Mouse (Mus musculus): ENCODE measurements around the gene Slc16a14. TPM values are rescaled to one million over a fixed set of nuclear protein-coding genes. Genes with fewer than 3 reads are reported as not detected.

Gene Slc16a14
- polyA plus RNA-seq, 1 experiment from 2014 or later, result 0.04 TPM

GRCm38 (mm10) chr1:84912571-84912970 is 22.4 kb downstream of the Slc16a14 start:
- no peak for DNase-seq (ENCODE audit: low spot score)

- no peak for DNase-seq (ENCODE audit: low spot score)
Observed at GRCm38 (mm10) chr1:84910177-84910804, 24.6 kb downstream of the Slc16a14 start.

DNA sequence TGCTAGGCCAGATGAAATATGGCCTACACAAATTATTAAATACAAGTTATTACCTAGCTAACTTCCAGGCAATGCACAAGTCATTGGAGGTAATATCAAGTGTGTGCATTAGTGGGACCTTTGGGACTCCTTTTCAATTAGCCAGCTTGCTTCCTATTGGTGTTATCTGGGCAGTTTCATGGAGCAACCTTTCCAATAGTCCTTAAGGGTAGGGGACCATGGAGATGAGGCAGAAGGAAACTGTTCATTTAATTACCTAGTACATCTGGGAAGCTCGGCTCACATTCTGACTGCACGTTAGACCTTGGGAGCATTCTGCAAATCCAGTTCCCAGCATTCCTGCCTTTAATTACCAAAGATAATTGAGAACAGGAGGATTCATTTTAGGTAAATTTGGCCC is 30.5 kb downstream of the Slc16a14 start:
- DNase-seq (ENCODE audit: low spot score), result no peak

- no peak for DNase-seq (ENCODE audit: low spot score)
Observed at GRCm38 (mm10) chr1:84899156-84899555, 35.8 kb downstream of the Slc16a14 start.

GRCm38 (mm10) chr1:84897364-84897763 is 37.6 kb downstream of the Slc16a14 start:
- no peak for DNase-seq (ENCODE audit: low spot score)

DNA sequence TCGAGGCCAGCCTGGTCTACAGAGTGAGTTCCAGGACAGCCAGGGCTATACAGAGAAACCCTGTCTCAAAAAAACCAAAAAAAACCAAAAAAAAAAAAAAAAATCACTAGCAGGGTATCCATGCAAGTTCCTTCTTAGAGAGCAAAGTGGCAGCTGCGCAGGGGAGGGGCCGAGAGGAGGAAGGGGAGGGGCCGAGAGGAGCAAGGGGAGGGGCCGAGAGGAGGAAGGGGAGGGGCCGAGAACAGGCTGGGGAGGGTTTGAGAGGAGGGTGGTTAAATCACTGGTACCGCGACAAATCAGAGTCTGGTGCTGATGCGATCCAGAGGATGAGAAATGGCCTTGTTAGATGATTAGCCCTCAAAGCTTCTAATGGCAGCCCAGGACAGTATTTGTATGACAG is 43.2 kb downstream of the Slc16a14 start:
- DNase-seq (ENCODE audit: low spot score), result no peak

DNA sequence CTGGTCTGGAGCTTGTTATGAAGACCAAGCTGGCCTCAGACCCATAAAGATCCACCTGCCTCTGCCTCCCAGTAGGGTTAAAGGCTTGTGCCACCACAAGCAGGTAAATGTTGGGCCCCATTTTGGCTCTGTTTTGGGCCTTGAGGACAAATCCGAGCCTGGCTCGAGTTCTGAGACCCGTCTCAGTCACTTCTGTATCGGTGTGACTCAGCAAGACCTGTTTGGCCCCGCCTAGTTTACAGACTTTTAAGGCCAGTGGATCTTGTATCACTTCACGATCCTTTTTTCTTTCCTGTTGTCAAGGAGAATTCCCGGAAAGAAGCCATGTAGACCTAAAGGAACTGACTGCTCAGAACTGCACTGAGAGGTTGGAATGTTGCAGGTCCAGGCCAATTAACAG is 44.4 kb downstream of the Slc16a14 start:
- DNase-seq (ENCODE audit: low spot score), result no peak

- DNase-seq (ENCODE audit: low spot score), result no peak
Observed at GRCm38 (mm10) chr1:84890005-84890393, 44.9 kb downstream of the Slc16a14 start.

GRCm38 (mm10) chr1:84889330-84890004 is 45.5 kb downstream of the Slc16a14 start:
- no peak for DNase-seq (ENCODE audit: low spot score)

- no peak for DNase-seq (ENCODE audit: low spot score)
Observed at GRCm38 (mm10) chr1:84885921-84886320, 49.0 kb downstream of the Slc16a14 start.

- peak; percentile 25 for DNase-seq (ENCODE audit: low spot score)
Observed at GRCm38 (mm10) chr1:84885174-84885573, 49.8 kb downstream of the Slc16a14 start.

DNA sequence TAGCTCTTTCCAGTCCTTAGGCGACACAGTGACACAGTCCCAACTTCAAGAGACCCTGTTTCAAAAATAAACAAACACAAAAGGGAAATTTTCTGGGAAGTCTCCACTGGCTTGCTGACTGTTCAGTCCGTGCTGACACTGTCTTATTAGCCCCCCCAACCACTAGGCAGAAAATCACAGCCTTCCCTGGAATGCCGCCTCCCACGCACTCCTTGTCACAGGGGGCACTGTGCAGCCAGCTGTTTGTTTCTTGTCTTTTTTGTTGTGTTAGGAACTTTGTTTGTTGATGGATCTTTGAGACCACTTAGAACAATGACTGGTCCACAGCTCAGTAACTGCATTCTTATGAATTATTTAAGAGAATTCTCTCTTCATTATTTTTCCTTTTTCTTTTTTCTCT is 51.0 kb downstream of the Slc16a14 start:
- no peak for DNase-seq (ENCODE audit: low spot score)

DNA sequence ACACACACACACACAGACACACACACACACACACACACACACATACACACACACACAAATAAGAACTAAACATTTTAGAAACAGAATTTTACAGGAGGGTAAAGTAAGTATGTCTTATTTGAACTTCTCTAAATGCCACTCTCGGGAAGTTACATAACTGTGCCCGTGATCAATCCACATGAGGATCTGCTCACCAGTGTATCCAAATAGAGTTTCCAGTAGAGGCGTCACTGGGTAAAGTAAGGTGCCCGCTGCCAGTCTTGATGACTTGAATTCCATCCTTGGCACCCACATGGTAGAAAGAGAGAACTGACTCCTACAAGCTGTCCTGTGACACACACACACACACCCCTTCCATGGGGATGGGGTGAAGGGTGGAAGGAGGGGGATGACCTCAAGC is 52.0 kb downstream of the Slc16a14 start:
- DNase-seq (ENCODE audit: low spot score), result no peak

- DNase-seq (ENCODE audit: low spot score), result no peak
Observed at GRCm38 (mm10) chr1:84882066-84882532, 52.8 kb downstream of the Slc16a14 start.

DNA sequence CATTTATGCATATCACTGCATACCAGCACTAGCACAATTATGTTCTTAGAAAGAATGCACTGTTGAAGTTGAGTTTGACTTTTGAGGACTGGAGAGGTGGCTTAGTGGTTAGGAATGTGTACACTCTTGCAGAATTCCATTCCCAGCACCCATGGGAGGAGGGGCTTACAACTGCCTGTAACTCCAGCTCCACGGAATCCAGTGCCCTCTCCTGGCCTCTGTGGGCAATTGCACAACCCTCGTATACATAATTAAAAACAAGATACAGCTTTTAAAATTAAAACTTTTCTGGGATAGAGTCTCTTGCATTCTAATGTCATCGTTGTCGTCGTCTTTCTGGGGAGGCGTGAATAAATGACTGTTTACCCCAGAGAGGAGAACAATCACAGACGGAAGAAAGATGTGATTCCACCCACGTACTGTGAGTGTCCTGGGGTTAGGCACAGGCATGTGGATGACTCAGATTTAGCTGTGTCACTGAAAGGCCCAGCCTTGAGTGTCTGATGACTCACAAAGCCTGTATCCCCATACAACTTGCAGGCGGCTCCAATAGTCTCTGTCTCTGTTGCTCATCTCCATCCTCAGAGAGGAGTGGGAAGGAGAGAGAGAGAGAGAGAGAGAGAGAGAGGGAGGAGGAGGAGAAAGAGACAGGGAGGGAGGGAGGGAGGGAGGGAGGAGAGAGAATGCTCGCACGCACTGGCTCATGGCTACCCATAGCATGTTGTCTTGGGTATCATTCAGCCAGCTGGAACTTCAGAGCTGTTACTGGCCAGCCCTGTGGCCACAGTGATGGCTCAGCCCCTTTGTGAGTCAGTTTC is 53.5 kb downstream of the Slc16a14 start:
- DNase-seq (ENCODE audit: low spot score), result no peak

GRCm38 (mm10) chr1:84879571-84880120 is 55.3 kb downstream of the Slc16a14 start:
- no peak for DNase-seq (ENCODE audit: low spot score)

GRCm38 (mm10) chr1:84877590-84877989 is 57.3 kb downstream of the Slc16a14 start:
- DNase-seq (ENCODE audit: low spot score), result no peak

GRCm38 (mm10) chr1:84872939-84873338 is 62.0 kb downstream of the Slc16a14 start:
- no peak for DNase-seq (ENCODE audit: low spot score)

DNA sequence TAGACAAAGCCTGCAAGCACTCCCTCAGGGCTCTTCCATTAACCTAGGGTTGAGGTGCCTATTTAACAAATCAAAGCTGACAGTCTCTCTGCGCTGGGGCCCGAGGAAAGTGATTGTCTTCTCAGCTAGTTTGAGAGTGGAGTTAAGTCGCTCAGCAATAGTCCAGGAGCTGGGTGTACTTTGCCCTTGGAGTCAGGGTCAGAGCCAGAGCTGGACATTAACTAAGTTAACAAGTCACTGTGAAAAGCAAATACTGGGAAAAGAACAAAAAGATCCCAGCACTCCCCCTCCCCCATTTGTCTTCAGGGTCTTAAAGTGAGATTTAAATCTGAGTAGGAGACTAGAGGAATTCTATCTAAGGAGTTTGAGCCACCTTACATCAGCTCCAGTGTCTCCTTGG is 62.8 kb downstream of the Slc16a14 start:
- no peak for DNase-seq (ENCODE audit: low spot score)

- no peak for DNase-seq (ENCODE audit: low spot score)
Observed at GRCm38 (mm10) chr1:84871131-84871530, 63.8 kb downstream of the Slc16a14 start.

DNA sequence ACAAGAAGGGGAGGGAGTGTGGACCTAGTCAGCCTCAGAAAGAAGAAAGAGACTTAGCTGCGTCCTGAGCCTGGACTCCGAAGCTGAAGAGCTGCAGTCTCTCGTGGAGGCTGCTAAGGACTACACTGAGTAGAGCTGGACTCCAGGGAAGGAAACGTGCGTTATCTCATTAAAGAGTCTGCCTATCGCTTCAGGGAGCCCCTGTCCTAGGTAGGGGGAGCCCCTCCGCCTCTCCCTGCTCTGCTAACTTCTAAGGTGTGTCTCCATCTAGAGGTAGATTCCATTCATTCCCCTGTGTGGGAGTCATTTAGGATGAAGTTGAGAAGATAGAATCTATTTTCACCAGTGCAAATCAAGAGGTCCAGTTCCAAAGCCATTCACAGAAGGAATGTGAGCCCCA is 65.4 kb downstream of the Slc16a14 start:
- DNase-seq (ENCODE audit: low spot score), result no peak

DNA sequence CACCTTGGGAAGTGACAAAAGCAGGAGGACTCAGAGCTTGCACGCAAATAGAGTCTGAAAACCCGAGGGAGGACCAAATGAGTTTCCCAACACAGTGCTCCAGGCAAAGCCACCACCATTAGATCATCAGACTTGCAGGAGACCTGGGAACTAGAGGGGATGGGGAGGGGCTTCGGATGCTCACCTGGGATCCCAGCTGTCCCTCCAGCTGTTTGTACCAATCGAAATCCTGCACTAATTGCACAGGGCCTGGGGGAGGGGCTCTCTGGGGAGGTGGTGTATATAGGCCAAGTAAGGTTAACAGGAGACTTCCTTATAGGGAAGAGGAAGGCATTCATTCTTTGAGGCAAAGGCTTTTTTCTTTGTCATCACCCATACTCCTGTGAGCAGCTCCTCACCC is 66.1 kb downstream of the Slc16a14 start:
- no peak for DNase-seq (ENCODE audit: low spot score)

Data from thymus, postnatal 0 days (tissue).